Mouse (Mus musculus): ENCODE results near the gene Cpeb3.

- no peak for TF ChIP-seq CTCF (conservative IDR thresholded peaks at IDR 0.05; ENCODE audit: low read length)
- no peak for TF ChIP-seq POU5F1 (IDR thresholded peaks at IDR 0.05; ENCODE audit: borderline replicate concordance, low read length)
- no peak for TF ChIP-seq NANOG (IDR thresholded peaks at IDR 0.05; ENCODE audit: borderline replicate concordance, low read length)
Measured at GRCm38 (mm10) chr19:37076116-37076515, 132.3 kb downstream of the Cpeb3 start.

Measured in E14TG2a.4 (cell line).